Mouse (Mus musculus) inflammation-experienced regulatory T-cells (primary cell): ENCODE measurements around the gene Rab11fip3. TPM values are rescaled to one million over a fixed set of nuclear protein-coding genes. Genes with fewer than 3 reads are reported as not detected.

Experiments used
- polyA plus RNA-seq, 2 experiments: library from polyadenylated mRNA; unstranded; fragments of 100-300 nt; shearing (Covaris generic); gene quantifications; one replicate each; pipeline ENCODE4 v1.2.1; 2017

The Rab11fip3 gene
- 10 to 100 TPM; 12.8 to 16.0 TPM for polyA plus RNA-seq

DNA sequence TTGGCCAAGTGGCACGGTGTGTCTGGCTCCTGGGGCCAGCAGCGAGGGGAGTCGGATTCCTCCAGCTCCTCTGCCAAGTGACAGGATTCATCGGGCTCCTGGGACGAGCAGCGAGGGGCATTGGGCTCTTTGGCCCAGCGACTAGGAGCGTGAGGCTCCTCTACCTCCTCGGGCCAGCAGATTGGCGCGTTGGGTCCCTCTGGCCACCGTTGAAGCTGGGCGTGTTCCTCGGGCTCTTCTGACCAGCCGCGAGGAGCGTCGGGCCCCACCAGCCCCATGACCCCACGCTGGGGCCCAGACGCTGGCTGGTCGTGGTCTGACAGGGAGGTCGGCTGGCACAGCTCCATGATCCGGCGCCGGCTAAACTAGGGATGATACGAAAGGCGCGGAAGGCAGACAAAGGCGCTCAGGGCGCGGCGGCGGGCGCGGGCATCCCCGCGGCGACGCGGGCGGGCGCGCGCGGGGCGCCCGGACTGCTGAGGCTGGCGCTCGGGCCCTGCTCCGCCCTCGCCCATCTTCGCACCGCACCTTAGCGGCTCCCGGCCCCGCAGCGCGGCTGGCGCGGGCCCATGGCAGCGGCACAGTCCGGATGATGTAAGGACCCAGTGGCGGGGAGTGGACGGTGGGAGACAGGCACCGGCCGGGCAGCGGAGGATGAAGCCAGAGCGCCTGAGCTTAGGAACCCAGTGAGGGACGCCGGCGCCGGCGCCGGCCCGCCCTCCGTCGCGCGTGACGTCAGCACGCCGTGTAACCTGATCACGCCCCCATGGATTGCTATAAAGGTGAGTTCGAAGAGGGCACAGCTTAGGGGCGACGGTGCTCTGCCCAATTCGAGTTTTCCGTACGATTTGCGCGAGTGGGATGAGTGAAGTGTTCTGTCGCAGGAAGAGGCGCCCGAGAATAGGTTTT lies at the start of gene Rab11fip3:
Gene Rab11fip3, minus strand, starts transcription at position 725 of the 909 bp plus-strand sequence.

DNA sequence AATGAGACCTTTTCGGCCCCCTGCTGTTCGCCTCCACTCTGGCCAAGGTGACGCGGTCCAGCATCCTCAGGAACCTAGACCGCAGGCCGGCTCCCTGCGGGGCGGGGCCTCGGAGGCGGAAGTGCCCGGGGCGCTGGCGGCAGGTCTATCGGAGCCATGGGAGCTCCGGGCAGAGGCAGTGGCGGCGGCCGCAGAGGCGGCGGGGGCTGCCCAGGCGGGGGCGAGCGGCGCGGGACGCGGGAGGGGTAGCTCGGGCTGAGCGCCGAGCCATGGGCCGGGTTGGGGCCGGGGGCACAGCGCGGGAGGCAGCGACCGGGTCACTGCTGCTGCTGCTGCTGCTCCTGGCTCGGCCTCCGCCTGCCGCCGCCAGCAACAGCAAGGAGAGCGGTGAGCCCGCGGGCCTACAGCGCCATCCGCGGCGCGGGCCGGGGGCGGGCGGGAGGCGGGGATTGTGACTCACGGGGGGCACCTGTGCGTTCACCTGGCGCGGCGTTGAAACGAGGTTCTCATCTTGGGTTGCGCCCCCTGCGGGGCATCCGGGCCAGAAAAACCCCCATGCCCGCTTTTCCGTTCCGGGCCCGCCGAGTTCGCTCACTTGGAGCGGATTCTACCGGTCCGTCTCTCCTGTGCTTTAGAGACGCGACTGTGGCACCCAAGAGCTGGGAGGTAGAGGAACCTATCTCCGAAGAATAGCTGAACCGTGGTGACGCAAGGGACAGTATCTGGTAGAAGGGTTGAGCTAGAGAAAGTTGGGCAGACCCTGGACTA lies 44.0 kb upstream of the Rab11fip3 start, which contains the start of gene Tmem8:
Gene Tmem8, plus strand, starts transcription at position 119 of the 768 bp plus-strand sequence.

DNA sequence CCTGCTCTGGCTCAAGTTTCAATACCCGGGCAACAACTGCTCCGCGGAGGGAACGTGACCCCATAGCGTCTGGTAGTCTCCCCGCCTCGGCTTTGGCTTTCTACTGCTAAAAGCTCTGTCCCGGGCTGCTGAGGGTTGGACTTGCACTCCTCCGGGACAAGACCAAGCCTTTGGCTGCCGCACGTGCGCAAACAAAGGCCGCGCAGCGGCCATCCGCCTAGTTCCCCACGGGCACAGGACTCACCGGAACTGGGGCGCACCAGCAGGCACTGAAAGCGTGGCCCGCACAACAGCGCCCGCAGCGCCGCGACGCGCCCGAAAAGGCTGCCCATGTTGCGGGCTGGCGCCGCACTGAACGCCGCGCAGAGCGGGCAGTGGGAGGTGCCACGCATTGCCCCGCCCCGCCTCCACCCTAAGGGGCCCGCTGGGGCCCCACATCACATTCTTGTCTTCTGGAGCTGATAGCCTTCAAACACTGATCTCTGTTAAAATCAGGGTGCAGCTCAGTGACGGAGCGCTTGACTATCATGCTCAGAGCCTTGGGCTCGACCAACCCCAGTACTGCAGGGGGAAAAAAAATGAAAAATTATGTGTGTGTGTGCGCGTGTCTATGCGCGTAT lies 25.9 kb upstream of the Rab11fip3 start, which contains the start of gene Nme4:
Gene Nme4, minus strand, starts transcription at position 482 of the 620 bp plus-strand sequence.

DNA sequence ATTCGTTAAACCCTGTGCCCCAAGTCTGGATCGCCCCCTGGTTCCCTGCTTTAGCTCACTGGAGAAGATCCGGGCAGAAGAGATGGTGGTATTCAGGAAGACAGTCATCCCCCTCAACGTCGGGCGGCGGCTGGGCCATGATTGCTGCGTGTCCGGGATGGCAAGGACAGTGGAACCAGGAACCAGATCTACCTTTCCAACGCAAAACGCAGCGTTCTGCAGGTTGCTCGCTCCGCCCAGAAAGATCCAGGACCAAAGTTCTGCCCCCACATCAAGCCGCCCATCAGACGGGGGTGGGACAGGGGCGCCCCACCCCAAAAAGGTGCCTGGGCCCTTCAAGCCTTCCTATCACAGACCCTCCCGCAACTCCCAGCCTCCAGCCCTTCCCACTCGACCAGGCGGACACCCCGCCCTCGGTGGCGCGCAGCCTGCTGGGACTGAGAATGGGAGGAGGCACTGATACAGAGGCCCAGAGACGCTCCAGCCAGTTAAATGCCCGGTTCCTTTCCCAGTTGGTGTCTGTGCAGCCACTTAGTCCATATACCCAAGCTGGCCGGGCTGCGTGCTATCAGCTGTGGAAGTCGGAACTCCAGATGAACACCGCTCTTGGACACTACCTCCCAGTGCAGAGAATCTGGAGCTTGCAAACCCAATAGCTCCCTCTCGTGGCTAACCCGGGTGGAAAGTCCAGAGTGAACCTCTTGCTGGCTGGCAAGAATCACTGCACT lies 20.7 kb upstream of the Rab11fip3 start, which contains the start of gene Decr2:
Gene Decr2, minus strand, starts transcription at position 433 of the 728 bp plus-strand sequence.

DNA sequence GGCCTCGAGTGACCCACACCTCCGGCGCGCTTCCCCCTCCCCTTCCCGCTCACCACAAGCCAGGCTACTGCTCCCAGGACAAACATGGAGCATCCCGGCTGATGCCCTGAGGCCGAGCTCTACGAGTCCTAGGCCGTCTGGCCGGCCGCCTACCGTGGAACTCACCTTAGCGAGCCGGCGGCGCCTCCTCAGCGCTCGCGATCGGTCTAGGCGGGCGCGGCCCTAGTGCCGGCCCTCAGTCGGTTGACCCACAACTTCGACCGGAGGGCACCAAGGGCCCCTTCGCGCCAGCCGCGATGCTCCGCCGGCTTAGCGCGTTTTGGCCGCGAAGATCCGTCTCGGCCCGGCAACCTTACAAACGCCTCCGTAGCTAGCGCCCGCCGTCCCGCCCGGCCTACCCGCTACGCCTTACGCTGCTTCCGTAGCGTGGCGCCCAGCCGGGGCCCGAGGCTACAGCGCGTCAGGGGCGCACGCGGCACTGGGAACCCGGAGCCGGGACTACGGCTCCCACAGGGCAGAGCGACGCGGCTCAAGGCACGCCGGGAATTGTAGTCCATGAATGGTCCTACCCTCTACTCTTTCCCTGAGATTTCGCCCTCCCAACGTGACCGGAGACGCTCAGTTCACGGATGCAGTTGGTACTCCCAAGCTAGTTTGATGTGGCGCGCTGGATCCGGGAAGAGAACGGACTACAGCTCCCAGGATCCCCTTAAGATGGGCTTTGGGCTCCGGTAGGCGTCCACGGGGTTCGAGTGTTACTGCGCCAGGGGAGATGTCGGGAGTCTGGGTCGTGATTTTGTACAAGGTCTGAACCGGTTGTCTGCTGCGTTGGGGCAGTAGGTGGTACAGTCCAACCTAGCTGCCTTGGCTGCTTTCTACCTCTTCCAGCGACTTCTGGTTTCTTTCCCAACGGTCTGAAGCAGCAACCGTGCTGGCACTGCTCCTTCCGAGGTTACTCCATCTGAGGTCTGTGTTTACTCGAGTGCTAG lies 83.8 kb downstream of the Rab11fip3 start, which contains the start of gene Capn15:
Gene Capn15, minus strand, starts transcription at position 491 of the 989 bp plus-strand sequence.

DNA sequence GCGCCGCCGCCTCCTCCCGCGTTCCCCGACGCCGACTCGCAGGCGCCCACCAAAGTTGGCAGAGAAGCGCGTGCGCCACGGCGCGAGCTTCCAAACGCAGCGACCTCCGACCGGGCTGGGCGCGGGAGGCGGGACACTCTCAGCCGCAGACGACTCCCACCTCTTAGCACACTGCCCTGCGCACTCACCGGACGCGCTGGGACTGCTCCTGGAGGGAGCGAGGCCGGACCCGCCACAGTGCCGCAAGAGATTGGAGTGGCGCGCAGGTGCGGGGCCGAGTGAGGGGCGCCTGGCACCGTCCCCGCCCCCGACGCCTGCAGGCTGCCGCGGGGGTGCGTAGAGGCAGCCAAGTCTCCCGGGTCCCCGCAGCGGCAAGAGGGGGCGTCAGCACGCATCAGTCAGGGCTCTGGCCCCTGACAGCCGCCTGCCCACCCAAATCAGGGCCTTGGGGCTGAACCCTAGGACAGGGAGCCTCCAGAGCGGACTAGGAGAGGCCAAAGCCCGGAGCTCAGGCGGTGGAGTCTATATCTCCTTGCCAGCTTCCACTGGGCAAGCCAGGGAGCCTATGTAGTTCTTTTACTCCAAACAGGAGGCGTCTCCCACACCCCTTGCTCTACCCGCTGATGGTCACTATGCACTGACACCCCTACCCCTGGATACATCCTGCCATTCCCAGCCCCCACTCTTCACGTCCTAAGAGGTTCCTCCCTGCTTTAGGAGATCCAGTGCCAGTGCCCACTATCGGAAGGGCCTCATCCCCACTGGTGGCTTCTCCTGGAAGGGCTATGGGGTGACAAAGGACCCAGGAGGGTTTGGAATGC lies 117.3 kb downstream of the Rab11fip3 start, which contains the start of gene A930017K11Rik:
Gene A930017K11Rik, minus strand, starts transcription at position 763 of the 821 bp plus-strand sequence.

DNA sequence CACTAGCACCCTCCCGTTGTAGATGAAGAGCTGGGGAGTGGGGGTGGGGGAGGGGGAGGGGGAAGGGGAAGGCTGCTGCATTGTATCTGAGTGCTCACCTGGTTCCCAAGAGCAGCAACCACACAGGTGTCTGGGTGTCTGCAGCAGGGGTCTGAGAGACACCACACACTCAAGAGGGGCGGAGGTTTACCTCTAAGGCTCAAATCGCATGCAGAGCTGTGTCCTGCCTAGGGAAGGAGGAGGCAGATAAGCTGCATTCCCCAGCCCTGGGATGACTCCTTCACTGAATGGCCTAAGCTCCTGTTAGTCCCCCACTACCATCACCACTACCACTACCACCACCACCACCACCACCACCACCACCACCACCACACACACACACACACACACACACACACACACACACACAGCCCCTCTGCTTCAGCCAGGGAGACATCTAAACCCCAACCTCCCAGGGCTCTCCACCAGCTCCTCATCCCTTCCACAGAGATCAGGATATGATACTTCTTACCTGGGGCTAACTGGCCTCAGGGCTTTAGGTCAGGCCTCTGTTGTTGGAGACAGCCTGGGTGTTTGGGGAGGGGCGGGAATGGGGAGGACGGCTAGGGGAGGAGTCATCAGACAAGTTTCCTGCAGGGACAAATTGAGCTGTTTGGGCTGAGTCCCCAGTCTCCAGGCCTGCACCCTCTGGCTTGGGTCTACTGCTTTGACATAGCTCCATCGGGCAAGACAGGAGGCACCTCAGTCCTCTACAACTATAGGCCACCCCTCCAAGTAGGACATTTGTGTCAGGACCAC lies 124.8 kb downstream of the Rab11fip3 start, which contains the start of the genes Pigq and Nhlrc4:
Gene Pigq, minus strand, starts transcription at position 571 of the 798 bp plus-strand sequence.
Gene Nhlrc4, minus strand, starts transcription at position 596 of the 798 bp plus-strand sequence.

Other genes starting within 250 kb of the Rab11fip3 start
- 10 to 100 TPM; 31.4 to 36.3 TPM for gene Wdr24, start 245.9 kb downstream of the Rab11fip3 start, polyA plus RNA-seq
- gene Jmjd8, start 240.7 kb downstream of the Rab11fip3 start, polyA plus RNA-seq, result 10 to 100 TPM; 32.9 to 33.5 TPM
- 100 to 1,000 TPM; 170 to 205 TPM for gene Stub1, start 236.2 kb downstream of the Rab11fip3 start, polyA plus RNA-seq
- gene Rhbdl1, start 232.3 kb downstream of the Rab11fip3 start, polyA plus RNA-seq, result 1 to 10 TPM; 1.6 to 1.7 TPM
- gene Gm20683, start 227.8 kb downstream of the Rab11fip3 start, polyA plus RNA-seq, result 1 to 10 TPM; 1.4 to 2.6 TPM
- gene Rhot2, start 224.7 kb downstream of the Rab11fip3 start, polyA plus RNA-seq, result 10 to 100 TPM; 42.2 to 46.5 TPM
- gene Wdr90, start 208.1 kb downstream of the Rab11fip3 start, polyA plus RNA-seq, result 10 to 100 TPM in 1 of 2 experiments, 1 to 10 TPM in 1; 9.2 to 16.3 TPM
- gene Mcrip2, start 200.8 kb downstream of the Rab11fip3 start, polyA plus RNA-seq, result 1 to 10 TPM; 1.1 to 5.7 TPM
- gene Mettl26, start 194.5 kb downstream of the Rab11fip3 start, polyA plus RNA-seq, result 10 to 100 TPM; 80.3 to 84.0 TPM
- 1 to 10 TPM; 1.4 to 2.0 TPM for gene Wfikkn1, start 188.7 kb downstream of the Rab11fip3 start, polyA plus RNA-seq
- gene Rab40c, start 149.8 kb downstream of the Rab11fip3 start, polyA plus RNA-seq, result 10 to 100 TPM; 30.1 to 34.5 TPM
- 10 to 100 TPM; 50.7 to 66.9 TPM for gene Pigq, start 124.6 kb downstream of the Rab11fip3 start, polyA plus RNA-seq
- not detected for gene Nhlrc4, start 124.6 kb downstream of the Rab11fip3 start, polyA plus RNA-seq
- not detected for gene A930017K11Rik, start 117.0 kb downstream of the Rab11fip3 start, polyA plus RNA-seq
- gene Capn15, start 83.8 kb downstream of the Rab11fip3 start, polyA plus RNA-seq, result 10 to 100 TPM; 26.6 to 29.0 TPM
- gene Decr2, start 20.8 kb upstream of the Rab11fip3 start, polyA plus RNA-seq, result 10 to 100 TPM; 27.4 to 32.9 TPM
- 10 to 100 TPM in 1 of 2 experiments, under 1 TPM in 1; 0.90 to 11.4 TPM for gene Nme4, start 26.0 kb upstream of the Rab11fip3 start, polyA plus RNA-seq
- 10 to 100 TPM; 33.9 to 35.3 TPM for gene Tmem8, start 43.7 kb upstream of the Rab11fip3 start, polyA plus RNA-seq
- 10 to 100 TPM; 65.8 to 72.4 TPM for gene Mrpl28, start 53.9 kb upstream of the Rab11fip3 start, polyA plus RNA-seq
- gene Axin1, start 69.1 kb upstream of the Rab11fip3 start, polyA plus RNA-seq, result 100 to 1,000 TPM in 1 of 2 experiments, 10 to 100 TPM in 1; 86.4 to 112 TPM
- 1 to 10 TPM in 1 of 2 experiments, not detected in 1; 1.7 TPM for gene Pdia2, start 129.5 kb upstream of the Rab11fip3 start, polyA plus RNA-seq
- gene Rgs11, start 133.4 kb upstream of the Rab11fip3 start, polyA plus RNA-seq, result 10 to 100 TPM; 10.1 to 13.5 TPM
- gene Arhgdig, start 138.2 kb upstream of the Rab11fip3 start, polyA plus RNA-seq, result under 1 TPM in 1 of 2 experiments, not detected in 1; 0.20 TPM
- gene Fam234a, start 174.7 kb upstream of the Rab11fip3 start, polyA plus RNA-seq, result 10 to 100 TPM; 17.1 to 25.9 TPM
- 100 to 1,000 TPM in 1 of 2 experiments, 10 to 100 TPM in 1; 91.3 to 149 TPM for gene Luc7l, start 183.3 kb upstream of the Rab11fip3 start, polyA plus RNA-seq